ENCODE assay signal across 8 mouse cellular contexts in the genomic region with DNA sequence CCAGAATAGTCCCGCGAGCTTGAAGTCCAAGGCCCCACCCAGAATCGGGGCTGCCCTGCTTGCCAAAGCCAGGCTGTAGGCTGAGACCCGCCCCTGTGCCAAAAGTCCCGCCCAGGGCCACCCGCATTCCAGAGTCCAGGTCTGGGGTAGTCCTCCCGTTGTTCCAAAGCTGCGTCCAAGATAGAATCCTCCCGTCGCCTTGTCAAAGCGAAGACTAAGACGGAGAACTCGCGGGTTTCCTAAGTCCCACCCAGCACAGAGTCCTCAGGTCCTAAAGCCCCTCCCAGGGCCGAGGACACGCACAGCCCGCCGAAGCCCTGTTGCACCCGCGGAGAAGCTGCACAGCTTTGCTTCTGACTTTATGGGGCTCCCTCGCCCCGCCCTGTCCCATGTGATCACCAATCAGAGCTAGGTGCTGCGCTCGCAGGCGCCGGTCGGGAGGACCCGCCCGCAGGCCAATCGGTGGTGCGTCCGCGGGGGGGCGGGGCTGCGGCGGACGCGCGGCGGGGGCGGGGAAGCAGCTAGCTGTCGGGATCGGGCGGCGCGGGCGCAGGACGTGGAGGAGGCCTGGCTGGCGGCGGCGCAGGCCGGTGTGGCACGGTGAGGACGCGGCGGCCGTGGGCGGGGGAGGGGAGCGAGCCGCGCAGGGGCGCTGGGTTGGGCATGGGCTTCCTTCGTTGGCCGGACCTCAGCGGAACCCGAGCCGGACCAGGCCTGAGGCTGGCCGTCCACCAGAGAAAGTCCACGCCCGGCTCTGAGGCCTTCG. TPM values are rescaled to one million over a fixed set of nuclear protein-coding genes. Genes with fewer than 3 reads are reported as not detected.
DNase-seq lines count a peak whose midpoint lies in the region; ATAC-seq lines count a peak whose summit lies in the region.

A gene (plus strand): TSS at position 495 of the 766 bp plus-strand sequence.

- DNase-seq in adipocyte (ENCODE audit: low spot score), result peak; percentile 95
- peak; percentile 95 for DNase-seq in embryo, embryonic 10 days (ENCODE audit: low spot score)
- DNase-seq in gastrocnemius, postnatal 10 days, result peak; percentile 93
- DNase-seq in induced T-regulatory cell, adult 2 months (ENCODE audit: low read depth), result peak; percentile 94
- DNase-seq in left cerebral cortex, adult 9 months (ENCODE audit: low spot score in 2 of 2), result peak; percentile 88 to 92
- DNase-seq in right cerebral cortex, postnatal 14 days, result peak; percentile 89
- DNase-seq in urinary bladder, postnatal 36 days (ENCODE audit: low spot score in 2 of 2), result peak; percentile 93 to 96

- ATAC-seq in megakaryocyte progenitor cell, adult 5-6 weeks (replicated peaks; ENCODE audit: poor library complexity), result peak; percentile 93

RNA-seq across cellular contexts. Expression of the gene that starts here (rescaled TPM):
- 10 to 100 TPM; 14.9 to 18.4 TPM for total RNA-seq in gastrocnemius, postnatal 10 days (2021)
- total RNA-seq in megakaryocyte progenitor cell, adult 5-6 weeks (2015), result 2.6 and 5.0 TPM in 2 replicates
- total RNA-seq in megakaryocyte progenitor cell, adult 5-6 weeks (2017), result 1.0 and 1.1 TPM in 2 replicates

Comparison
In these comparisons a context has a peak if more than half of its experiments do, and no peak if none do; other contexts are left out.
1. Peak in every context shown above with its lines: DNase-seq and ATAC-seq.